Mouse (Mus musculus) stomach, embryonic 15.5 days (tissue): ENCODE results near the gene Tbc1d7. TPM values are rescaled to one million over a fixed set of nuclear protein-coding genes. Genes with fewer than 3 reads are reported as not detected.

Source experiments
- ATAC-seq: fragments of 200-750 bp; cut with Nextera tagmentation; 2 replicates; pipeline ENCODE4 v1.8.0; 2017; ENCODE audit warnings: low read depth, moderate number of reproducible peaks, moderate TSS enrichment; ENCODE audit not compliant: insufficient read depth, low FRiP score
- H3K27ac ChIP-seq: fragments of 300-500 bp; sonication (generic); 2 replicates; pipeline ENCODE4 v1.5.1; 2015; ENCODE audit warnings: mild to moderate bottlenecking, inconsistent platforms
- H3K27me3 ChIP-seq: fragments of 300-500 bp; sonication (generic); replicated peaks from 2 replicates; pipeline ENCODE4 v1.6.1; 2015; ENCODE audit warnings: inconsistent platforms
- H3K36me3 ChIP-seq: fragments of 300-500 bp; sonication (generic); 2 replicates; pipeline ENCODE4 v1.6.1; 2015; ENCODE audit warnings: inconsistent platforms
- H3K4me1 ChIP-seq: fragments of 300-500 bp; sonication (generic); 2 replicates; pipeline ENCODE4 v1.6.1; 2015; ENCODE audit warnings: inconsistent platforms
- H3K4me2 ChIP-seq: fragments of 300-500 bp; sonication (generic); 2 replicates; pipeline ENCODE4 v1.6.1; 2015; ENCODE audit warnings: mild to moderate bottlenecking, inconsistent platforms
- H3K4me3 ChIP-seq: fragments of 300-500 bp; sonication (generic); replicated peaks from 2 replicates; pipeline ENCODE4 v1.5.1; 2015; ENCODE audit warnings: inconsistent platforms
- H3K9ac ChIP-seq: fragments of 300-500 bp; sonication (generic); 2 replicates; pipeline ENCODE4 v1.6.1; 2015; ENCODE audit warnings: inconsistent platforms
- H3K9me3 ChIP-seq: fragments of 300-500 bp; sonication (generic); 2 replicates; pipeline ENCODE4 v1.6.1; 2016; ENCODE audit warnings: inconsistent platforms
- WGBS: fragments of 180-500 bp; shearing (Covaris S2); methylation state at CpG from one replicate; pipeline ENCODE4 v1.1.7; 2015; 5-methylcytosine and 5-hydroxymethylcytosine counted together
- polyA plus RNA-seq: library from polyadenylated mRNA; unstranded; fragments of >200 nt; fragmentation: Nextera tagmentation; extraction: Ambion mirVana; gene quantifications from 2 replicates; pipeline ENCODE4 v1.2.1, GENCODE M21; 2015

Gene Tbc1d7
- polyA plus RNA-seq: 34.6 and 35.9 TPM in 2 replicates

GRCm38 (mm10) chr13:43171020-43171710, at the start of gene Tbc1d7:
Gene Tbc1d7, minus strand, starts transcription at chr13:43171501.
- peak; percentile 96 for ATAC-seq
- Histone ChIP-seq H3K27ac (peak within 1 kb of the TSS; percentile 76), H3K4me3 (peak within 1 kb of the TSS; percentile 71), H3K4me1 (peaks cover 7% of the 10 kb centered on the region), H3K4me2 (peak within 1 kb of the TSS; percentile 69), H3K9ac (peak within 1 kb of the TSS; percentile 59), H3K36me3 (no peaks in the 10 kb centered on the region; the same call in 1 of the 2 replicates), H3K9me3 (no peaks in the 10 kb centered on the region), H3K27me3 (no peaks in the 10 kb centered on the region)
- under 1% methylated on average over 48 of the region's 48 CpGs for WGBS

GRCm38 (mm10) chr13:43220635-43221034, 49.3 kb upstream of the Tbc1d7 start:
- H3K9me3 ChIP-seq: no peaks in the 10 kb centered on the region
- 81% methylated on average over 1 of the region's 1 CpGs for whole genome bisulfite sequencing
- H3K9ac ChIP-seq: no peak overlapping the region
- H3K36me3 ChIP-seq: no peaks in the 10 kb centered on the region
- no peak for ATAC-seq
- H3K4me2 ChIP-seq: no peak overlapping the region
- no peak overlapping the region for H3K4me3 ChIP-seq
- H3K27ac ChIP-seq: no peak overlapping the region
- peaks cover 10% of the 10 kb centered on the region; the same call in 1 of the 2 replicates for H3K4me1 ChIP-seq
- H3K27me3 ChIP-seq: no peaks in the 10 kb centered on the region

GRCm38 (mm10) chr13:43218764-43219163, 47.5 kb upstream of the Tbc1d7 start:
- Histone ChIP-seq H3K27ac (no peak overlapping the region), H3K4me1 (peaks cover 12% of the 10 kb centered on the region; the same call in 1 of the 2 replicates), H3K36me3 (no peaks in the 10 kb centered on the region), H3K9me3 (no peaks in the 10 kb centered on the region), H3K27me3 (no peaks in the 10 kb centered on the region), H3K9ac (no peak overlapping the region), H3K4me2 (no peak overlapping the region), H3K4me3 (no peak overlapping the region)
- no peak for ATAC-seq
- WGBS: 52% methylated on average over 4 of the region's 4 CpGs

- H3K36me3 ChIP-seq: no peaks in the 10 kb centered on the region
- no peak overlapping the region for H3K4me2 ChIP-seq
- no peak overlapping the region for H3K27ac ChIP-seq
- 55% methylated on average over 4 of the region's 4 CpGs for whole genome bisulfite sequencing
- H3K9ac ChIP-seq: no peak overlapping the region
- H3K9me3 ChIP-seq: no peaks in the 10 kb centered on the region
- peaks cover 12% of the 10 kb centered on the region; the same call in 1 of the 2 replicates for H3K4me1 ChIP-seq
- H3K27me3 ChIP-seq: no peaks in the 10 kb centered on the region
- no peak overlapping the region for H3K4me3 ChIP-seq
- ATAC-seq: no peak
Observed at GRCm38 (mm10) chr13:43218284-43218683, 47.0 kb upstream of the Tbc1d7 start.

GRCm38 (mm10) chr13:43217686-43218085, 46.4 kb upstream of the Tbc1d7 start:
- H3K36me3 ChIP-seq: no peaks in the 10 kb centered on the region
- H3K4me3 ChIP-seq: no peak overlapping the region
- WGBS: 84% methylated on average over 4 of the region's 4 CpGs
- peaks cover 12% of the 10 kb centered on the region; the same call in 1 of the 2 replicates for H3K4me1 ChIP-seq
- H3K9me3 ChIP-seq: no peaks in the 10 kb centered on the region
- no peak for ATAC-seq
- H3K9ac ChIP-seq: no peak overlapping the region
- H3K4me2 ChIP-seq: no peak overlapping the region
- no peak overlapping the region for H3K27ac ChIP-seq
- no peaks in the 10 kb centered on the region for H3K27me3 ChIP-seq

GRCm38 (mm10) chr13:43217059-43217458, 45.8 kb upstream of the Tbc1d7 start:
- Histone ChIP-seq H3K4me1 (peaks cover 12% of the 10 kb centered on the region; the same call in 1 of the 2 replicates), H3K27me3 (no peaks in the 10 kb centered on the region), H3K9me3 (no peaks in the 10 kb centered on the region), H3K4me2 (no peak overlapping the region), H3K4me3 (no peak overlapping the region), H3K27ac (no peak overlapping the region), H3K9ac (no peak overlapping the region), H3K36me3 (no peaks in the 10 kb centered on the region)
- WGBS: 77% methylated on average over 8 of the region's 8 CpGs
- no peak for ATAC-seq

GRCm38 (mm10) chr13:43215994-43216706, 44.8 kb upstream of the Tbc1d7 start:
- Histone ChIP-seq H3K9ac (no peak overlapping the region), H3K4me2 (no peak overlapping the region), H3K9me3 (no peaks in the 10 kb centered on the region), H3K4me1 (peaks cover 12% of the 10 kb centered on the region; the same call in 1 of the 2 replicates), H3K27me3 (no peaks in the 10 kb centered on the region), H3K27ac (no peak overlapping the region), H3K4me3 (no peak overlapping the region), H3K36me3 (no peaks in the 10 kb centered on the region)
- 61% methylated on average over 9 of the region's 9 CpGs for WGBS
- ATAC-seq: no peak

- WGBS: 21% methylated on average over 19 of the region's 19 CpGs
- no peaks in the 10 kb centered on the region for H3K9me3 ChIP-seq
- no peak overlapping the region for H3K9ac ChIP-seq
- H3K4me3 ChIP-seq: no peak overlapping the region
- H3K27ac ChIP-seq: no peak overlapping the region
- H3K36me3 ChIP-seq: no peaks in the 10 kb centered on the region
- peak; percentile 58; the same call in 1 of the 2 replicates for ATAC-seq
- H3K4me2 ChIP-seq: peak overlapping the region; percentile 14; the same call in 1 of the 2 replicates
- H3K27me3 ChIP-seq: no peaks in the 10 kb centered on the region
- peaks cover 12% of the 10 kb centered on the region; the same call in 1 of the 2 replicates for H3K4me1 ChIP-seq
Observed at GRCm38 (mm10) chr13:43215144-43215993, 44.1 kb upstream of the Tbc1d7 start.

GRCm38 (mm10) chr13:43212338-43212737, 41.0 kb upstream of the Tbc1d7 start:
- no peak overlapping the region for H3K9ac ChIP-seq

GRCm38 (mm10) chr13:43210956-43211355, 39.7 kb upstream of the Tbc1d7 start:
- no peak overlapping the region for H3K4me3 ChIP-seq
- no peak overlapping the region for H3K9ac ChIP-seq
- ATAC-seq: no peak
- H3K4me1 ChIP-seq: peaks cover 3% of the 10 kb centered on the region; the same call in 1 of the 2 replicates
- H3K4me2 ChIP-seq: no peak overlapping the region
- H3K9me3 ChIP-seq: no peaks in the 10 kb centered on the region
- no peak overlapping the region for H3K27ac ChIP-seq
- H3K36me3 ChIP-seq: no peaks in the 10 kb centered on the region
- no peaks in the 10 kb centered on the region for H3K27me3 ChIP-seq
- 75% methylated on average over 5 of the region's 5 CpGs for WGBS

More at GRCm38 (mm10) chr13:43212338-43212737, 41.0 kb upstream of the Tbc1d7 start:
- Histone ChIP-seq H3K27me3 (no peaks in the 10 kb centered on the region), H3K9me3 (no peaks in the 10 kb centered on the region), H3K4me2 (no peak overlapping the region), H3K27ac (no peak overlapping the region), H3K36me3 (no peaks in the 10 kb centered on the region), H3K4me1 (peaks cover 3% of the 10 kb centered on the region; the same call in 1 of the 2 replicates), H3K4me3 (no peak overlapping the region)
- WGBS: 36% methylated on average over 7 of the region's 7 CpGs
- no peak for ATAC-seq

- H3K4me2 ChIP-seq: no peak overlapping the region
- no peak overlapping the region for H3K4me3 ChIP-seq
- H3K27ac ChIP-seq: no peak overlapping the region
- H3K27me3 ChIP-seq: no peaks in the 10 kb centered on the region
- no peak for ATAC-seq
- no peaks in the 10 kb centered on the region for H3K4me1 ChIP-seq
- H3K36me3 ChIP-seq: no peaks in the 10 kb centered on the region
- WGBS: 66% methylated on average over 5 of the region's 5 CpGs
- no peaks in the 10 kb centered on the region for H3K9me3 ChIP-seq
- H3K9ac ChIP-seq: no peak overlapping the region
Observed at GRCm38 (mm10) chr13:43209560-43209959, 38.3 kb upstream of the Tbc1d7 start.
